Mouse (Mus musculus) MEL (cell line): Measurements from ENCODE around the gene Casp2. TPM values are rescaled to one million over a fixed set of nuclear protein-coding genes. Genes with fewer than 3 reads are reported as not detected.

Experiments used
- DNase-seq: peaks from one replicate; pipeline ENCODE4 v3.0.0; 2011; ENCODE audit warnings: low read depth, low spot score
- H3K27ac ChIP-seq: 2 replicates; pipeline ENCODE4 v1.5.1; 2012; ENCODE audit warnings: low read depth, mild to moderate bottlenecking, control low read depth, low read length, moderate library complexity; ENCODE audit not compliant: control insufficient read depth
- H3K27me3 ChIP-seq, 2 experiments: fragments of 150-350 bp in 1 of 2; sonication (generic) in 1 of 2; 2 replicates each; pipeline ENCODE4 v1.6.1; 2012; ENCODE audit warnings: low read length in 2 of 2, mild to moderate bottlenecking in 2 of 2, improper control_type of control experiment in 1 of 2, moderate library complexity in 1 of 2; ENCODE audit not compliant: insufficient read depth in 2 of 2, control insufficient read depth in 1 of 2
- H3K36me3 ChIP-seq, 2 experiments: 2 replicates each; pipeline ENCODE4 v1.6.1; 2012 to 2014; ENCODE audit warnings: low read length in 2 of 2, improper control_type of control experiment in 1 of 2, inconsistent platforms in 1 of 2, mild to moderate bottlenecking in 1 of 2; ENCODE audit not compliant: insufficient read depth in 2 of 2, control insufficient read depth in 1 of 2
- H3K4me1 ChIP-seq, 2 experiments: fragments of 150-350 bp in 1 of 2; sonication (generic) in 1 of 2; 2 replicates each; pipeline ENCODE4 v1.6.1; 2012; ENCODE audit warnings: low read length in 2 of 2, improper control_type of control experiment in 1 of 2, mild to moderate bottlenecking in 1 of 2; ENCODE audit not compliant: insufficient read depth in 2 of 2, control insufficient read depth in 1 of 2
- H3K4me3 ChIP-seq, 2 experiments: fragments of 150-350 bp in 1 of 2; sonication (generic) in 1 of 2; 2 replicates each; pipeline ENCODE4 v1.5.1; 2012; ENCODE audit warnings: low read depth in 2 of 2, low read length in 2 of 2, mild to moderate bottlenecking in 2 of 2, moderate library complexity in 2 of 2, control low read depth in 1 of 2, improper control_type of control experiment in 1 of 2; ENCODE audit not compliant: control insufficient read depth in 1 of 2, insufficient read depth in 1 of 2
- H3K79me2 ChIP-seq: 2 replicates; pipeline ENCODE4 v1.6.1; 2012; ENCODE audit warnings: mild to moderate bottlenecking, low read length, moderate library complexity; ENCODE audit not compliant: control insufficient read depth, poor library complexity, insufficient read depth
- H3K9ac ChIP-seq: 2 replicates; pipeline ENCODE4 v1.6.1; 2012; ENCODE audit warnings: low read depth, mild to moderate bottlenecking, control low read depth, low read length, moderate library complexity; ENCODE audit not compliant: control insufficient read depth, poor library complexity, severe bottlenecking
- H3K9me3 ChIP-seq: fragments of 150-350 bp; sonication (generic); replicated peaks from 2 replicates; pipeline ENCODE4 v1.6.1; 2012; ENCODE audit warnings: mild to moderate bottlenecking, low read length, improper control_type of control experiment, moderate library complexity; ENCODE audit not compliant: insufficient read depth
- BHLHE40 ChIP-seq: IDR thresholded peaks from 2 replicates; pipeline ENCODE4 v1.6.1; 2012; ENCODE audit warnings: low read depth, mild to moderate bottlenecking, inconsistent platforms, low read length, improper control_type of control experiment, borderline replicate concordance
- CHD1 ChIP-seq: IDR thresholded peaks from 2 replicates; pipeline ENCODE4 v1.6.1; 2012; ENCODE audit warnings: low read depth, mild to moderate bottlenecking, inconsistent platforms, low read length, improper control_type of control experiment
- CHD2 ChIP-seq: IDR thresholded peaks from 2 replicates; pipeline ENCODE4 v1.6.1; 2011; ENCODE audit warnings: low read length, improper control_type of control experiment
- CTCF ChIP-seq, 3 experiments: IDR thresholded peaks in 2 of 3; conservative IDR thresholded peaks in 1 of 3; 2 replicates each; pipeline ENCODE4 v1.5.1; 2011 to 2012; ENCODE audit warnings: low read length in 3 of 3, low read depth in 2 of 3, mild to moderate bottlenecking in 2 of 3, improper control_type of control experiment in 1 of 3, inconsistent platforms in 1 of 3, mixed read lengths in 1 of 3, moderate library complexity in 1 of 3; ENCODE audit not compliant: control insufficient read depth in 1 of 3, insufficient read depth in 1 of 3, poor library complexity in 1 of 3, severe bottlenecking in 1 of 3
- EP300 ChIP-seq, 2 experiments: IDR thresholded peaks; 2 replicates each; pipeline ENCODE4 v1.6.1; 2011; ENCODE audit warnings: improper control_type of control experiment in 2 of 2, low read length in 2 of 2, low read depth in 1 of 2, mild to moderate bottlenecking in 1 of 2
- ETS1 ChIP-seq: IDR thresholded peaks from 2 replicates; pipeline ENCODE4 v1.6.1; 2012; ENCODE audit warnings: low read depth, mild to moderate bottlenecking, inconsistent platforms, low read length, improper control_type of control experiment, moderate library complexity
- GABPA ChIP-seq: IDR thresholded peaks from 2 replicates; pipeline ENCODE4 v1.6.1; 2012; ENCODE audit warnings: low read depth, mild to moderate bottlenecking, inconsistent platforms, low read length, improper control_type of control experiment, moderate library complexity
- GATA1 ChIP-seq: IDR thresholded peaks from 2 replicates; pipeline ENCODE4 v1.6.1; 2011; ENCODE audit warnings: low read depth, low read length, improper control_type of control experiment
- JUND ChIP-seq: IDR thresholded peaks from 2 replicates; pipeline ENCODE4 v1.6.1; 2011; ENCODE audit warnings: low read depth, mild to moderate bottlenecking, improper control_type of control experiment, low read length
- MAFK ChIP-seq: IDR thresholded peaks from 2 replicates; pipeline ENCODE4 v1.6.1; 2011; ENCODE audit warnings: low read depth, mild to moderate bottlenecking, low read length, improper control_type of control experiment, borderline replicate concordance
- MAZ ChIP-seq: IDR thresholded peaks from 2 replicates; pipeline ENCODE4 v1.6.1; 2012; ENCODE audit warnings: low read depth, mild to moderate bottlenecking, inconsistent platforms, low read length, improper control_type of control experiment
- MEF2A ChIP-seq: IDR thresholded peaks from 2 replicates; pipeline ENCODE4 v1.6.1; 2014; ENCODE audit warnings: low read depth, mild to moderate bottlenecking, inconsistent platforms, low read length, improper control_type of control experiment; ENCODE audit not compliant: poor library complexity, insufficient replicate concordance, severe bottlenecking; ENCODE audit errors: extremely low read depth
- MXI1 ChIP-seq: IDR thresholded peaks from 2 replicates; pipeline ENCODE4 v1.6.1; 2011; ENCODE audit warnings: mild to moderate bottlenecking, low read depth, low read length, improper control_type of control experiment
- MYC ChIP-seq: IDR thresholded peaks from 2 replicates; pipeline ENCODE4 v1.6.1; 2011; ENCODE audit warnings: low read depth, mild to moderate bottlenecking, low read length, improper control_type of control experiment, moderate library complexity
- NRF1 ChIP-seq: IDR thresholded peaks from 2 replicates; pipeline ENCODE4 v1.6.1; 2014; ENCODE audit warnings: low read depth, mild to moderate bottlenecking, inconsistent platforms, low read length, improper control_type of control experiment, moderate library complexity; ENCODE audit not compliant: poor library complexity, insufficient read depth, severe bottlenecking
- POLR2A ChIP-seq, 2 experiments: IDR thresholded peaks; 2 replicates each; pipeline ENCODE4 v1.6.1; 2011 to 2012; ENCODE audit warnings: low read length in 2 of 2, mild to moderate bottlenecking in 2 of 2, control low read depth in 1 of 2, improper control_type of control experiment in 1 of 2, low read depth in 1 of 2, moderate library complexity in 1 of 2; ENCODE audit not compliant: control insufficient read depth in 1 of 2, insufficient read depth in 1 of 2, poor library complexity in 1 of 2
- POLR2AphosphoS2 ChIP-seq: IDR thresholded peaks from 2 replicates; pipeline ENCODE4 v1.6.1; 2011; ENCODE audit warnings: low read length, improper control_type of control experiment
- RAD21 ChIP-seq: IDR thresholded peaks from 2 replicates; pipeline ENCODE4 v1.6.1; 2011; ENCODE audit warnings: mild to moderate bottlenecking, low read depth, low read length, improper control_type of control experiment
- SIN3A ChIP-seq: IDR thresholded peaks from 2 replicates; pipeline ENCODE4 v1.6.1; 2012; ENCODE audit warnings: low read length, improper control_type of control experiment, inconsistent platforms
- SMC3 ChIP-seq: IDR thresholded peaks from 2 replicates; pipeline ENCODE4 v1.6.1; 2011; ENCODE audit warnings: low read depth, low read length, improper control_type of control experiment
- TAL1 ChIP-seq: IDR thresholded peaks from 2 replicates; pipeline ENCODE4 v1.6.1; 2012; ENCODE audit warnings: mild to moderate bottlenecking, inconsistent platforms, low read length, moderate library complexity, mixed read lengths
- TBP ChIP-seq: IDR thresholded peaks from 2 replicates; pipeline ENCODE4 v1.8.0; 2011; ENCODE audit warnings: low read depth, low read length, improper control_type of control experiment
- TCF12 ChIP-seq: IDR thresholded peaks from 2 replicates; pipeline ENCODE4 v1.6.1; 2014; ENCODE audit warnings: low read depth, mild to moderate bottlenecking, inconsistent platforms, low read length, improper control_type of control experiment, moderate library complexity
- UBTF ChIP-seq: IDR thresholded peaks from 2 replicates; pipeline ENCODE4 v1.6.1; 2012; ENCODE audit warnings: low read depth, mild to moderate bottlenecking, inconsistent platforms, low read length, improper control_type of control experiment, moderate library complexity, borderline replicate concordance; ENCODE audit not compliant: insufficient read depth
- USF1 ChIP-seq: IDR thresholded peaks from 2 replicates; pipeline ENCODE4 v1.6.1; 2014; ENCODE audit warnings: low read depth, mild to moderate bottlenecking, inconsistent platforms, low read length, improper control_type of control experiment, moderate library complexity
- USF2 ChIP-seq, 2 experiments: IDR thresholded peaks; 2 replicates each; pipeline ENCODE4 v1.6.1; 2011 to 2012; ENCODE audit warnings: improper control_type of control experiment in 2 of 2, low read length in 2 of 2, borderline replicate concordance in 1 of 2, inconsistent platforms in 1 of 2, low read depth in 1 of 2, mild to moderate bottlenecking in 1 of 2; ENCODE audit not compliant: insufficient read depth in 1 of 2
- ZC3H11A ChIP-seq: IDR thresholded peaks from 2 replicates; pipeline ENCODE4 v1.6.1; 2012; ENCODE audit warnings: low read depth, mild to moderate bottlenecking, inconsistent platforms, low read length, improper control_type of control experiment
- ZKSCAN1 ChIP-seq: IDR thresholded peaks from 2 replicates; pipeline ENCODE4 v1.6.1; 2012; ENCODE audit warnings: low read depth, mild to moderate bottlenecking, inconsistent platforms, low read length, improper control_type of control experiment, moderate library complexity
- ZNF384 ChIP-seq: IDR thresholded peaks from 2 replicates; pipeline ENCODE4 v1.6.1; 2012; ENCODE audit warnings: low read depth, mild to moderate bottlenecking, inconsistent platforms, low read length, improper control_type of control experiment
- polyA plus RNA-seq, 2 experiments: library from polyadenylated mRNA; stranded (reverse) in 1 of 2; unstranded in 1 of 2; fragments of >175 nt in 1 of 2; fragments of >200 nt in 1 of 2; gene quantifications; 2 replicates each; pipeline versions ENCODE4 v1.2.1 to v1.2.4; 2012; ENCODE audit warnings: low replicate concordance in 2 of 2, low read depth in 1 of 2; ENCODE audit not compliant: insufficient read length in 2 of 2, insufficient read depth in 1 of 2, missing spikeins in 1 of 2
- total RNA-seq: library from RNA; depleted of rRNA; stranded (reverse); fragments of 300-350 nt; gene quantifications from 2 replicates; pipeline ENCODE4 v1.2.3, GENCODE M21; 2012

Casp2 gene
- total and polyA plus RNA-seq, 3 experiments: 21.3 to 42.3 TPM; not detected in 1

DNA sequence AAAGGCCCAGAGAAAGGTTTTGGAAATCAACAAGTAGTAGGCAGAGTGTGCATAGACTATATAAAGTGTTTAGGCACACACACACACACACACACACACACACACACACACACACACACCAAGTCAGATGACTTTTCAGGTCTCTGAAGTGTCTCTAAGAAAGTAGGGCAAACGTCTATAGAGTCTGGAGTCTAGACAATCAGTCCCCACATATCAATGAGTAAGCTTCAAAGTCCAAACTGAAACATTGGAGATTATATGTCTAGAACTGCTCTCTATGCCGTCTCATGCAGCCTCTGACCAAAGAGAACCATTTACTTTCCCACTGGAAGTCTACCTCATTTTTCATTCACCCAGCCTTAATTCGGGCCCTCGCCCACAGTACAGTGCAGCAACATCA lies 39.7 kb upstream of the Casp2 start:
- Histone ChIP-seq H3K4me3 (no peak overlapping the region), H3K27ac (no peak overlapping the region), H3K4me1 (no peaks in the 10 kb centered on the region), H3K27me3 (no peaks in the 10 kb centered on the region; a peak in 1 of 4 replicates), H3K9ac (no peak overlapping the region), H3K36me3 (no peaks in the 10 kb centered on the region), H3K9me3 (no peaks in the 10 kb centered on the region), H3K79me2 (no peaks in the 10 kb centered on the region)
- no peak for DNase-seq
- TF ChIP-seq MEF2A (no peak), TAL1 (no peak), BHLHE40 (no peak), EP300 (IDR thresholded peaks at IDR 0.05; ENCODE audit: low read depth in 1 of 2, low read length in 2 of 2) (no peak), POLR2A (IDR thresholded peaks at IDR 0.05; ENCODE audit: control insufficient read depth in 1 of 2, insufficient read depth in 1 of 2, low read depth in 1 of 2, low read length in 2 of 2, poor library complexity in 1 of 2) (no peak), ZNF384 (no peak), TBP (no peak), USF1 (no peak), MYC (no peak), POLR2AphosphoS2 (no peak), MXI1 (no peak), USF2 (IDR thresholded peaks at IDR 0.05; ENCODE audit: borderline replicate concordance in 1 of 2, insufficient read depth in 1 of 2, low read depth in 1 of 2, low read length in 2 of 2) (no peak), ZC3H11A (no peak), NRF1 (no peak), TCF12 (no peak), SIN3A (no peak), ZKSCAN1 (no peak)

DNA sequence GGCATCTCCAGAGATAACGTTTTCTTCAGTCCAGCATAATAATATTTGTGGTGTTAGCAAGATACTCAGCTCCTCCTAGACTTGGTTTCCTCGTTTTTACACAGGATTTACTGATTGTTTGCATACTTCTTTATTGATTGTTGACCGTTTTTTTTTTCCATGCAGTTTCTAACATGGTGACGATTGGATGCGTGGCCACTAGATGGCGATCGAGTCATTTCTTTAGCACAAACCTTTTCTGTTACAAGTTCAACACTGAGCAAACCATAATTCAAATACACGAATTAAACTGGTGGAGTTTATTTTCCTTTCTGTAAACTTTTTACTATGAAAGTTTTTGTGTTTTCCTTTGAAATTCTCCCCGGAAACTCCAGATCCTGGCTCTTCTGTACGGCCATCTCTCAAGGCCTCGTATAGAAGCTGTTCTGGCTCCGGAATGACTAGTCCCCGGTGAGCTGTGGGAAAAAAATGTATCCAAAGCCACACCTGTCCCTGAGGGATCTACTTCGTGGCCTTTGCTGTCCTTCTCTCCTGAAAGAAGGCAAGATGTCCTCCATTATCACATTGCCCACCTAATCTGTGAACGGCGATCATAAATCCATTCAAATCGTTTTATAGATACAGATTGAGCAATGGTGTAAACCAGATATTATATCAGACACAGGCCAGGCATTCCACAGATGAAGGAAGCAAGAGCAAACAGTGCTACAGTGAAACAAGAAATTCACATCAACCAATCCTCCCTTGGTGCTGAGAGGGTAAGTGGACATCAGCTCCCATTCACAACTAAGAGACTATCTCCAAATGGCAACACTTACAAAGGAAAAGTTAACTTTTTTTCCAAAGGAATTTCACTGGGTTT lies 37.3 kb upstream of the Casp2 start:
- H3K79me2 ChIP-seq: no peaks in the 10 kb centered on the region
- H3K9me3 ChIP-seq: no peaks in the 10 kb centered on the region
- H3K9ac ChIP-seq: no peak overlapping the region
- DNase-seq: peak; percentile 75
- H3K4me1 ChIP-seq: no peaks in the 10 kb centered on the region
- no peak overlapping the region for H3K27ac ChIP-seq
- H3K4me3 ChIP-seq: no peak overlapping the region
- H3K27me3 ChIP-seq: no peaks in the 10 kb centered on the region; a peak in 1 of 4 replicates
- H3K36me3 ChIP-seq: no peaks in the 10 kb centered on the region
- TF ChIP-seq JUND (no peak), SIN3A (peak; percentile 55), GABPA (no peak), TCF12 (no peak), ZC3H11A (peak; percentile 96), TAL1 (no peak), GATA1 (no peak), UBTF (no peak), SMC3 (peak; percentile 96), CHD2 (no peak), ZKSCAN1 (0 out of 2 replicates have a peak, but pooled peaks have one; percentile 39), MYC (0 out of 2 replicates have a peak, but pooled peaks have one; percentile 35), BHLHE40 (0 out of 2 replicates have a peak, but pooled peaks have one; percentile 37), CTCF (IDR thresholded peaks at IDR 0.05 in 2 of 3, conservative IDR thresholded peaks at IDR 0.05 in 1 of 3; ENCODE audit: control insufficient read depth in 1 of 3, insufficient read depth in 1 of 3, low read depth in 2 of 3, low read length in 3 of 3, poor library complexity in 1 of 3, severe bottlenecking in 1 of 3) (peak; percentile 56 to 98 (median 68)), CHD1 (no peak), RAD21 (no peak; the same call in none of the 2 replicates), MAZ (no peak), MAFK (no peak), POLR2A (IDR thresholded peaks at IDR 0.05; ENCODE audit: control insufficient read depth in 1 of 2, insufficient read depth in 1 of 2, low read depth in 1 of 2, low read length in 2 of 2, poor library complexity in 1 of 2) (no peak), ETS1 (no peak)
